Comparison of ENCODE assay signal across 8 mouse cellular contexts in genomic region chr11:49961098-49961740, GRCm38 (mm10). TPM values are rescaled to one million over a fixed set of nuclear protein-coding genes. Genes with fewer than 3 reads are reported as not detected.
DNase-seq lines count a peak whose midpoint lies in the region; ATAC-seq and TF ChIP-seq lines count a peak whose summit lies in the region.

No protein-coding gene starts in this region.

- no peak overlapping the region for H3K4me2 ChIP-seq in forebrain, embryonic 15.5 days (replicated peaks)
- H3K4me2 ChIP-seq in intestine, postnatal 0 days (replicated peaks; ENCODE audit: low read depth) = no peak overlapping the region
- no peak overlapping the region for H3K4me2 ChIP-seq in liver, embryonic 16.5 days (ENCODE audit: low read depth, low read length)
- no peak overlapping the region for H3K4me2 ChIP-seq in neural tube, embryonic 13.5 days

- no peaks in the 10 kb centered on the region for H3K36me3 ChIP-seq in forebrain, embryonic 15.5 days
- H3K36me3 ChIP-seq in intestine, postnatal 0 days (ENCODE audit: control insufficient read depth, insufficient read depth) = no peaks in the 10 kb centered on the region
- no peaks in the 10 kb centered on the region for H3K36me3 ChIP-seq in liver, embryonic 16.5 days (ENCODE audit: control insufficient read depth, insufficient read depth)
- H3K36me3 ChIP-seq in neural tube, embryonic 13.5 days = no peaks in the 10 kb centered on the region

- 35% methylated on average over 10 of the region's 10 CpGs for WGBS in forebrain, embryonic 15.5 days
- WGBS in intestine, postnatal 0 days = 37% methylated on average over 10 of the region's 10 CpGs
- 25% methylated on average over 10 of the region's 10 CpGs for WGBS in liver, embryonic 16.5 days (ENCODE audit: insufficient replicate concordance)
- WGBS in neural tube, embryonic 13.5 days = 35% methylated on average over 10 of the region's 10 CpGs

- H3K9ac ChIP-seq in forebrain, embryonic 15.5 days (replicated peaks) = no peak overlapping the region
- H3K9ac ChIP-seq in intestine, postnatal 0 days (ENCODE audit: low read depth, low read length) = no peak overlapping the region
- H3K9ac ChIP-seq in liver, embryonic 16.5 days (ENCODE audit: low read depth, low read length) = no peak overlapping the region
- no peak overlapping the region for H3K9ac ChIP-seq in neural tube, embryonic 13.5 days

- peak; percentile 93 for TF ChIP-seq CTCF in intestine, postnatal 0 days (IDR thresholded peaks at IDR 0.05; ENCODE audit: low read depth)

- no peaks in the 10 kb centered on the region for H3K27me3 ChIP-seq in forebrain, embryonic 15.5 days
- no peaks in the 10 kb centered on the region for H3K27me3 ChIP-seq in intestine, postnatal 0 days (replicated peaks; ENCODE audit: control insufficient read depth, insufficient read depth, low read length)
- H3K27me3 ChIP-seq in liver, embryonic 16.5 days (ENCODE audit: control insufficient read depth, insufficient read depth, low read depth, low read length) = no peaks in the 10 kb centered on the region
- H3K27me3 ChIP-seq in neural tube, embryonic 13.5 days = peaks cover 14% of the 10 kb centered on the region

- H3K4me3 ChIP-seq in forebrain, embryonic 15.5 days = no peak overlapping the region
- no peak overlapping the region for H3K4me3 ChIP-seq in intestine, postnatal 0 days (ENCODE audit: low read depth, low read length)
- no peak overlapping the region for H3K4me3 ChIP-seq in liver, embryonic 16.5 days (ENCODE audit: low read depth, low read length)
- H3K4me3 ChIP-seq in neural tube, embryonic 13.5 days = no peak overlapping the region

- peak; percentile 60; the same call in 1 of the 2 replicates for ATAC-seq in forebrain, embryonic 15.5 days (replicated peaks)
- no peak for ATAC-seq in intestine, postnatal 0 days
- 0 out of 2 replicates have a peak, but pooled peaks have one; percentile 9 for ATAC-seq in liver, embryonic 16.5 days (ENCODE audit: low read depth)
- peak; percentile 73 for ATAC-seq in neural tube, embryonic 13.5 days (ENCODE audit: low read depth)

- no peaks in the 10 kb centered on the region for H3K9me3 ChIP-seq in forebrain, embryonic 15.5 days
- H3K9me3 ChIP-seq in intestine, postnatal 0 days (ENCODE audit: control insufficient read depth) = no peaks in the 10 kb centered on the region
- no peaks in the 10 kb centered on the region for H3K9me3 ChIP-seq in liver, embryonic 16.5 days (replicated peaks; ENCODE audit: control insufficient read depth, low read length)
- no peaks in the 10 kb centered on the region for H3K9me3 ChIP-seq in neural tube, embryonic 13.5 days

- peak; percentile 44 for DNase-seq in right cerebral cortex, adult 18-20 months
- no peak for DNase-seq in right cerebral cortex, postnatal 36 days (ENCODE audit: low spot score in 2 of 2)
- DNase-seq in c-Kit-positive CD71-negative TER-119-negative erythroid progenitor cells, embryonic 14.5 days (ENCODE audit: low read depth) = peak; percentile 70
- DNase-seq in thymus, postnatal 14 days = peak; percentile 67

- no peak overlapping the region for H3K27ac ChIP-seq in forebrain, embryonic 15.5 days (replicated peaks)
- H3K27ac ChIP-seq in intestine, postnatal 0 days (ENCODE audit: low read depth, low read length) = no peak overlapping the region
- no peak overlapping the region for H3K27ac ChIP-seq in liver, embryonic 16.5 days (ENCODE audit: low read length)
- H3K27ac ChIP-seq in neural tube, embryonic 13.5 days (replicated peaks) = no peak overlapping the region

- no peaks in the 10 kb centered on the region for H3K4me1 ChIP-seq in forebrain, embryonic 15.5 days
- H3K4me1 ChIP-seq in intestine, postnatal 0 days (replicated peaks; ENCODE audit: control insufficient read depth, insufficient read depth, low read length) = no peaks in the 10 kb centered on the region
- no peaks in the 10 kb centered on the region; the same call in 1 of the 2 replicates for H3K4me1 ChIP-seq in liver, embryonic 16.5 days (ENCODE audit: control insufficient read depth, low read depth, low read length)
- H3K4me1 ChIP-seq in neural tube, embryonic 13.5 days (replicated peaks) = no peaks in the 10 kb centered on the region

RNA-seq across cellular contexts. Expression of gene Rasgef1c, which starts 59.6 kb away (rescaled TPM):
- polyA plus RNA-seq in forebrain, embryonic 15.5 days (2015; fragmentation: Nextera tagmentation; extraction: Ambion mirVana) = 11.8 and 14.8 TPM in 2 replicates
- polyA plus RNA-seq in intestine, postnatal 0 days (2015; fragmentation: Nextera tagmentation; extraction: Ambion mirVana) = 0.44 and 0.78 TPM in 2 replicates
- polyA plus RNA-seq in liver, embryonic 16.5 days (2015; fragmentation: Nextera tagmentation; extraction: Ambion mirVana) = not detected in 2 replicates
- 17.8 and 18.9 TPM in 2 replicates for polyA plus RNA-seq in neural tube, embryonic 13.5 days (2015; fragmentation: Nextera tagmentation; extraction: Ambion mirVana)

Comparison
In these comparisons a context has a peak if more than half of its experiments do, and no peak if none do; other contexts are left out.
1. DNase-seq: peak in right cerebral cortex, adult 18-20 months (single experiment), c-Kit-positive CD71-negative TER-119-negative erythroid progenitor cells, embryonic 14.5 days (single experiment) and thymus, postnatal 14 days (single experiment); none in right cerebral cortex, postnatal 36 days (0 of 2).